Mouse (Mus musculus) cortical plate, adult 2 months (tissue): Measurements from ENCODE around the gene Gm17469.
"Not testable (repeated sequence)": the region's sequence is repeated elsewhere in the genome, so short reads cannot be mapped to it uniquely, and the experiment has no call there.

Source experiments
- CTCF ChIP-seq: fragments of 200-500 bp; IDR thresholded peaks from 2 replicates; pipeline ENCODE4 v1.5.1; 2011; ENCODE audit warnings: mild to moderate bottlenecking, control low read depth, low read length; ENCODE audit not compliant: insufficient read depth; ENCODE audit errors: extremely low read depth
- POLR2A ChIP-seq: fragments of 200-500 bp; IDR thresholded peaks from 2 replicates; pipeline ENCODE4 v1.6.1; 2011; ENCODE audit warnings: mild to moderate bottlenecking, low read length, control low read depth; ENCODE audit not compliant: insufficient read depth; ENCODE audit errors: extremely low read depth

DNA sequence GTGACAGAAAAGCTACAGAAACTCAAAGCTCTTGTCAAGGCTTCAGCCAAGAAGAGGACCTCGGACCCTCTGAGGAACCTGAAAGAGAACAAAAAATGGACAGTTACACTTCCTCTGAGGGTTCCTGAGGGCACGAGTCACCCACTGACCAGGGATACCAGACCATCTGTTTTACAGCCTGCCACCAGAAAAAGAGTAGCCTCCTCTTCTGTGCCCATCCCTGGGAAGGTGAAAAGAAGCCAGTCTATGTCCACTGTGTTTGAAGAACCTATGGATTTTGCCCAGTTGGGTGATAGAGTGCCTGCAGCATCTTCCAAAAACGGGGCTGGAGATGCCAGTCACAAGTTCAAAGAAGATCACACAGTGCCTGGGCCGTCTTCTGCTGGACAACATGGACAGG is at the start of gene Gm17469:
- not testable (repeated sequence) for TF ChIP-seq POLR2A, CTCF
